Mouse (Mus musculus): ENCODE data around the gene Tes.
A peak's percentile ranks its signal among the peaks of the same experiment; 100 is the strongest.
"Not testable (repeated sequence)": the region's sequence is repeated elsewhere in the genome, so short reads cannot be mapped to it uniquely, and the experiment has no call there.

Gene Tes

DNA sequence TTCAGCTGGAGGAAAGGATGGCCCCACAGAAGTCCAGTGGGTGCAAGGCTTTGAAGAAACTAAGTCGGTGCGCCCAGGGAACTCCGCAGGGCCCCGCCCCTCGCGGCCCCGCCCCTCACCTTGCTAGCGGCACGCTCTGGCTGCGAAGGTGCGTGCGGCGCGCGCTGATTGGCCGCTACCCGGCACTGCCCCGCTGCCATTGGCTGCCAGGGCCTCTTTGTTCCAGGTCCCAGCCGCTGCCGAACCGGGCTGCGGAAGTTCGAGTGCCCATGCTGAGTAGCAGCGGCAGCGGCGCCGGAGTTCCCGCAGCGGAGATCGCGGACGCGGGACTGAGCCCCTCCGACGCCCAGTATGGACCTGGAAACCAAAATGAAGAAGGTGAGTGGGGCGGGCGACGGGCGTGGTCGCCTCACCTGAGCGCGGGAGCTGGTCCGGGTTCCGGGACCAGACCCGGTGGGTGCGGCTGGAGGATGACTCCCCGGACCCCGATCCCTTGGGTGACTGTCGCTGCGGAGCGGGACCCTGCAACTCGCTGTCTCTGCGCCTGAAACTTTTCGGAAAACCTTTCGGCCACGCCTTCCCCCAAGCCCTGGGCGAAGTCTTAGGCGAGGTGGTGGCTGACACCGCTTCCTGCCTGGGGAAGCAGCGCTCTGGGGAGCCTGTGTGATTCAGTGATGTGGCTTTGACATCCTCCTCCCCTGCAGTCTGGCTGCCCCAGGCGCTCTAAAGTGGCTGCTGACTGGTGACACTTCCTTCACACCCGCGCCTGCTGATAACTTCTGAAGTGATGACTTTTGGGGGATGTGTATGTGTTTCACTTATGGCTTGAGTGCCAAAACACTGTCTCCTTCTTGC, at the start of gene Tes:
Gene Tes, plus strand, starts transcription at position 214 of the 855 bp plus-strand sequence.
- DNase-seq (ENCODE audit: low spot score), result peak; percentile 62

DNA sequence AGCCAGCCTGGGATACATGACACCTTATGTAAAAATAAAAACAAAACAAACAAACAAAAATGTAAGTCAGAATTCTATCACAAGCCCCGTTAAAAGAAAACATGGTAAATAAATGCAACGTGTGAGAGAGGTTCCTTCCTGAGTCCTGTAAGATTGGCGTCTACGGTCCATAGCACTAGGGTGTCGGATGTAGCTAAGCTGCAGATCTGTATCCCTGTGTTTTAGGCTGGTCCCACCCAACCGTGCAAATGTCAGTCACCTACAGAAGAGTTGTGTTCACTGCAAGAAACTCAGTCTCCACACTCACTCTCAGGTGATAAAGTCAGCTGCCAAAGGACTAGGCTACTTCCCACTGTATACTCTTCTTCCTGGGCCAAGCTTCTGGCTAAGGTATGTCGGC, 39.1 kb upstream of the Tes start:
- DNase-seq (ENCODE audit: low spot score), result no peak

DNA sequence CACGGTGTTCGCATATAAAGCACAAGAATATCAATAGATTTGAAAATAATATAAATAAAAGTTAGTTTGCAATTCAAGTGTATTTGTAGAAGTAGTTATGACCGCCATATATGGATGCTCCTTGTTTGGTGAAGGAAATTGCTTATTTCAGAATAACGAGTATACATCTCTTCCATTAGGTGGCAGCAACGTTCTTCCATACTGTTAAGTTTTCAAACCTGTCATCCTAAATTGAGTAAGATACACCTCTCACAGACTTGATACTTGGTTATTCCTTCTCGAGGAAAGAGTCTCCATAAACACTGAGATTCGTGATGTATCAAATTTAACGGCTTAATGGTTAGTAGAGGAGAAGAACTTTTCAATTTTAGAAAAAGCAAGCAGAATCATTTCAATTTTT, 37.4 kb upstream of the Tes start:
- DNase-seq (ENCODE audit: low spot score), result no peak

DNA sequence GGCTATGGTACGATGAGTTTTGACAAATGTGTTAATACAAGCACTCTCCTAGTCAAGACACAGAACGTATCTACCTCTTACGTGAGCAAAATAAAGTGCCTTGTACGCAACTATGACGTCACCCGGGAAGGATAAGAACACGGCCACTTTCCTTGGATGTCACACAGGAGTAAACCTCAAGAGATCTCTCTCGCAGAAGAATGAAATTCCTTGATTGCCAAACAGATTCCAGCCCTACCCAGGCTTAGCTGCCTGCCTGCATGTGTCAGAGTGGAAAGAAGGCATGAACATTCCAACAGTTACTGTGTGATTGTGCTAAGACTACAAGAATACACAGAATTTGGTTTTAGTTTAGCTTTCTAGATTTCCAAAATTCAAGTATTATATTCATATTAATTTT, 36.1 kb upstream of the Tes start:
- DNase-seq (ENCODE audit: low spot score), result no peak

DNA sequence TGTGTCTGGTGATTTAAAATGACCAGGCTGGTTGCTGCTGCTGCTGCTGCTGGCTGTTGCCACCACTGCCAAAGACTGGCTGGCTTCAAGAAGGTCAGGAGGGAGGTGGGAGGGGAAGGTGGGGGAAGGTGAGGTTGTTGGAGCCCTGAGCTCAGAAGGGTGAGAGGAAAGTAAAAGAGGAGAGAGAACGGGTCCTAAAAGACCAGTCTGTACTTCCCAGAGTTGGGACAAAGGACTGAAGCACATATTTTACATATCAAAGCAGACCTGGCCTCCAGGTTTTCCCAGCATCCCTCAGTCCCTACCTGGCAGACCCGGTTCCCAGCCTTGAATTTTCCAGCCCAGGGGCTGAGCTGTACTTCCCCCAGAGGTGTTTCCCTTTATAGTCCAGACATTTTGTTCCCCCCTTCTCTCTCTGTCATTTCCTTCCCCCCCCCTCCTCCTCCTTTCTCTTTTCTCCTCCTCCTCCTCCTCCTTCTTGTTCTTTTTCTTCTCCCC, 32.7 kb upstream of the Tes start:
- no peak for DNase-seq (ENCODE audit: low spot score)

- DNase-seq (ENCODE audit: low spot score), result no peak
These were observed 30.9 kb upstream of the Tes start for GRCm38 (mm10) chr6:17034095-17034494.

DNA sequence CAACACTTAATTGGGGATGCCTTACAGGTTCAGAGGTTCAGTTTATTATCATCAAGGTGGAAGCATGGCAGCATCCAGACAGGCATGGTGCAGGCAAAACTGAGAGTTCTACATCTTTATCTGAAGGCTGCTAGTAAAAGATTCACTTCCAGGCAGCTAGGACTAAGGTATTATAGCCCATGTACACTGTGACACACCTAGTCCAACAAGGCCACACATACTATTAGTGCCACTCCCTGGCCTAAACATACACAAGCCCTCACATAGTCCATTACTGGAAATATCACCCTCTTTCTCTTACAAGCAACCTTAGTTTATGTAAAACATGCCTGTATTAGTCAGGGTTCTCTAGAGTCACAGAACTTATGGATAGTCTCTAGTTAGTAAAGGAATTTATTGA, 29.7 kb upstream of the Tes start:
- DNase-seq (ENCODE audit: low spot score), result no peak

DNA sequence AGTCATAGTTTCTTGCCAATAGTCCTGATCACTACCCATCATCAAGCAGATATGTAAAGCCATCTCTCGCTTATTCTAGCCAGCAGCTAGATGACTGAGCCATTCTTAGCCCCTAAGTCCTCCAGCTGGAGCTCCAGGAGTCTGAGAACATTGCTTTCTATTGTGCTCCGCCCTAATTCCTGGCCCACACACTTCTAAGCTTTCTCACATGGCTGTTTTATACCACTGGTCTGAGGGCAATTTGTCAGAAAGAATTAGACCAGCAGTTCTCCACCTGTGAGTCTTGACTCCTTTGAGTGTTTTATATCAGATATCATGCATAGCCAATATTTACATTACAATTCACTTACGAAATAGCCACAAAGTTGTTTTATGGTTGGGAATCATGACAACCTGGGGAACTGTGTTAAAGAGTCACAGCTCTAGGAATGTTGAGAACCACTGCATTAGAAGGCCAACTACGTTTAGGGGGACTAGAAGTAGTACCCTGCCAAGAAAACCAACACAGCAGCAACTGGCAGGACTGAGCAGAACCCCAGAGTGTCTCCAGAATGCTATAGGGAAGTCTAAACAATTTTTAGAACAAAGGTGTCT, 13.4 kb upstream of the Tes start:
- DNase-seq (ENCODE audit: low spot score), result no peak

DNA sequence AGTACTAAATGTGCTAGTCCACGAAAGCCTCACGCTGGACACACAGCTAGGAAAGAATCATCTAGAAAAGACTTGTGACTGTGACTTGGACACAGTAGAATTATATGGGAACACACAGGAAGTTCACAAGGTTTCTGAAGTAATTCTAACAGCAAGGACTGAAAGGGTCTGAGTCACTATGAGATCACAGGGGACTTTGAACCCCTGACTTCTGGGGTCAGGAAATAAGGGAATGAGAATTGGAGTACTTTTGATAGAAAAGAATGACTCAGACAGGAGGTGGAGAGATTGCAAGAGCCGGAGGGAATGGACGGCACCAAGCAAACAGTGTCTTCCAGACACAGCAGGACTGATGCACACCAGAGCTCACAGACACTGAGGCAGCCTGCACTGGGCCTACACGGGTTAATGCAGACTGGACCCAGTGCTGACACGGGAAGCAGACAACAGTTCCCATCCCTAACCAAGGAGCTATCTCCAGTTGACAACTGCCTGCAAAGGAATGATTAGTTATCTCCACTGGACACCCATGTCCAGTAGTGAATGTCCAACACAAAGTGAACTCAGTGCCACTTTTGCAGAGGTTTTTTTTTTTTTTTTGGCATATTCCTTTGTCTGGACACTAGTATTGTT, 11.8 kb upstream of the Tes start:
- DNase-seq (ENCODE audit: low spot score), result no peak

DNA sequence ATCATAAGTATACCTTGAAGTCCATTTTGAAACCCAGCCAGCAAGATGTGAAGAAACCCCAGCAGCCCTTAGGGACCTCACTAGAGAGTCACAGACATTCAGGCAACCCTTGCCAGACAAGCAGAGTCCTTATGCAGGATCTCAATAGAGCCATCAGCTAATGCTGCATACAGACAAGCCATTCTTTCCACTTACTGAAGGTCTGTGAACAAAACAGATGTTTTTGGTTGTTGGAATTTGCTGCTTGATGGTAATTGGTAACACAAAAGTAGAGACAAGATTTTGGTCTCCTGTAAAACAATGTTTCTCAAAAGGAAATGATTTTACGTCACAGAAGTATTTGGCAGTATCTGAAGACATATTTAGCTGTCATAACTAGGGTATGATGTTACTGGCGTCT, 10.2 kb upstream of the Tes start:
- DNase-seq (ENCODE audit: low spot score), result no peak

GRCm38 (mm10) chr6:17055659-17056058, 9.3 kb upstream of the Tes start:
- no peak for DNase-seq (ENCODE audit: low spot score)

DNA sequence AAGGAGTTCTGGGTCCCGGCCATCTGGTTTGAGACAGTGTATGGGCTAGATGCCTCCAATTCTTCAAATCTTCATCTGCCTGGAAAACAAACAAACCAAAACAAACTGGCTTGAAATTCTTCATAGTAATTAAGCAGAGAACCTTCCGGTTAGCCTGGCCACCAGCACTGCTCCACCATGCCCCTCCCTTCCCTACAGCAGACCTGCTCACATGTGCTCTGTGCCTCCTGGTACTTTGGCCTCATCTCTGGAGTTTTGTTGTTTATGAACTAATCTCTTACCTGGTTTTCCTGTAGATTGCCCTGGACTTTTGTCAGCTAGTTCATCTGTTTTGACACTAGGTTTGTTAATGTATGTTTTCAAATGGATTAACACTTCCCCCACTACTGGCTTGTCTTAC, 5.4 kb upstream of the Tes start:
- DNase-seq (ENCODE audit: low spot score), result no peak

- DNase-seq (ENCODE audit: low spot score), result no peak
These were observed 4.8 kb upstream of the Tes start for GRCm38 (mm10) chr6:17060154-17060553.

DNA sequence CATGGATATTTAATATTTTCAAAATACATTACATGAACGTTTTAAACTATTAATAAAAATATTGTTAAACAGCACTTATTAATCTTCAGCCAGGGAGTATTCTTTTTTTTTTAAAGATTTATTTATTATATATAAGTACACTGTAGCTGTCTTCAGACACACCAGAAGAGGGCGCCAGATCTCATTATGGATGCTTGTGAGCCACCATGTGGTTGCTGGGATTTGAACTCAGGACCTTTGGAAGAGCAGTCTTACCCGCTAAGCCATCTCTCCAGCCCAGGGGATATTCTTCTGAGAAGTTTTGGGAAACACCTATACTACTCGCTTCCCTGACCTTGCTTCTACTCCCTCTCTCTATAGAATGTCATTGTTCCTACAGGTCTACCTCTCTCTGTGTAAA, 3.1 kb upstream of the Tes start:
- DNase-seq (ENCODE audit: low spot score), result not testable (repeated sequence)

GRCm38 (mm10) chr6:17062366-17062765, 2.6 kb upstream of the Tes start:
- DNase-seq (ENCODE audit: low spot score), result no peak

- DNase-seq (ENCODE audit: low spot score), result no peak
These were observed 831 bp downstream of the Tes start for GRCm38 (mm10) chr6:17065791-17066169.

- DNase-seq (ENCODE audit: low spot score), result no peak
These were observed 1.4 kb downstream of the Tes start for GRCm38 (mm10) chr6:17066211-17066940.

- no peak for DNase-seq (ENCODE audit: low spot score)
These were observed 7.0 kb downstream of the Tes start for GRCm38 (mm10) chr6:17071899-17072298.

DNA sequence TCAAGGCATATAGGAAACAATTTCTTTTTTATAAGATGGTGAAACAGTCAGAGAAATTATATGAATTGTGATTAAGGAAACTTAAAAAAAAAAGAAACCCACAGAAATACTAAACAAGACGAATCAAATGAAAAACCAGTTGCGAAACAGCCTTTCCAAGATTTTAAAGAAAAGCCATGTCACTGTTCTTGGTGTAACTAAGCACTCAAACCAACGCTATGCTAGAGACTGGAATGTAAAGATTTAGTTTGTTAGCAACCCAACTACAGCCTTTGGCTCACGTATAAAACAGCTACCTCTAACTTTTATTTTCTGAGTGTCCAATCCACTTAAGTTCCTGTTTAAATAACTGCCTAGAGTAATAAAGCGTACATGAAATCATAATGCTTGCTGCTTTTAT, 7.4 kb downstream of the Tes start:
- DNase-seq (ENCODE audit: low spot score), result no peak

- DNase-seq (ENCODE audit: low spot score), result no peak
These were observed 8.0 kb downstream of the Tes start for GRCm38 (mm10) chr6:17072763-17073484.

- no peak for DNase-seq (ENCODE audit: low spot score)
These were observed 12.3 kb downstream of the Tes start for GRCm38 (mm10) chr6:17077270-17077669.

- DNase-seq (ENCODE audit: low spot score), result no peak
These were observed 12.8 kb downstream of the Tes start for GRCm38 (mm10) chr6:17077720-17078119.
